Mouse (Mus musculus): Measurements from ENCODE around the gene Trpc2. TPM values are rescaled to one million over a fixed set of nuclear protein-coding genes. Genes with fewer than 3 reads are reported as not detected.
"Not testable (repeated sequence)": the region's sequence is repeated elsewhere in the genome, so short reads cannot be mapped to it uniquely, and the experiment has no call there.

The Trpc2 gene
- total RNA-seq (2014; rRNA removed) (2.5 TPM in 1 of 2 replicates, not detected in the other), polyA plus RNA-seq (2015; fragmentation: Nextera tagmentation; extraction: Ambion mirVana) (0.09 TPM in 1 of 2 replicates, not detected in the other)

GRCm38 (mm10) chr7:102082816-102083215 lies at the start of gene Trpc2:
Gene Trpc2, plus strand, starts transcription at chr7:102083116.
- Histone ChIP-seq H3K36me3 (ENCODE audit: insufficient read depth, low read length) (peaks cover 47% of the 10 kb centered on the region), H3K9me3 (ENCODE audit: low read length) (no peaks in the 10 kb centered on the region), H3K4me1 (ENCODE audit: insufficient read depth, low read length) (no peaks in the 10 kb centered on the region), H3K4me2 (ENCODE audit: low read depth, low read length) (no peak within 1 kb of the TSS), H3K9ac (replicated peaks; ENCODE audit: low read length) (no peak within 1 kb of the TSS), H3K27ac (no peak within 1 kb of the TSS), H3K4me3 (ENCODE audit: low read length) (no peak within 1 kb of the TSS), H3K27me3 (ENCODE audit: insufficient read depth, low read length) (no peaks in the 10 kb centered on the region)
- no peak for TF ChIP-seq CTCF (IDR thresholded peaks at IDR 0.05; ENCODE audit: low read depth)
- WGBS = 77% methylated on average over 5 of the region's 5 CpGs
- ATAC-seq (no peak), DNase-seq (ENCODE audit: low spot score) (no peak)

GRCm38 (mm10) chr7:102034904-102035303 lies 48.0 kb upstream of the Trpc2 start:
- TF ChIP-seq CTCF (IDR thresholded peaks at IDR 0.05; ENCODE audit: low read depth) = peak; percentile 35
- no peak overlapping the region for H3K9ac ChIP-seq (replicated peaks; ENCODE audit: low read length)
- H3K4me2 ChIP-seq (ENCODE audit: low read depth, low read length) = no peak overlapping the region
- H3K27ac ChIP-seq = no peak overlapping the region
- H3K9me3 ChIP-seq (ENCODE audit: low read length) = no peaks in the 10 kb centered on the region
- DNase-seq (ENCODE audit: low spot score) (no peak), ATAC-seq (no peak)
- no peaks in the 10 kb centered on the region for H3K27me3 ChIP-seq (ENCODE audit: insufficient read depth, low read length)
- H3K4me1 ChIP-seq (ENCODE audit: insufficient read depth, low read length) = no peaks in the 10 kb centered on the region
- H3K36me3 ChIP-seq (ENCODE audit: insufficient read depth, low read length) = peaks cover 53% of the 10 kb centered on the region
- no peak overlapping the region for H3K4me3 ChIP-seq (ENCODE audit: low read length)
- 91% methylated on average over 1 of the region's 1 CpGs for WGBS

- H3K4me3 ChIP-seq (ENCODE audit: low read length) = no peak overlapping the region
- no peak overlapping the region for H3K9ac ChIP-seq (replicated peaks; ENCODE audit: low read length)
- no peak overlapping the region for H3K4me2 ChIP-seq (ENCODE audit: low read depth, low read length)
- peaks cover 50% of the 10 kb centered on the region for H3K36me3 ChIP-seq (ENCODE audit: insufficient read depth, low read length)
- H3K9me3 ChIP-seq (ENCODE audit: low read length) = no peaks in the 10 kb centered on the region
- WGBS = 95% methylated on average over 2 of the region's 2 CpGs
- no peak for TF ChIP-seq CTCF (IDR thresholded peaks at IDR 0.05; ENCODE audit: low read depth)
- no peaks in the 10 kb centered on the region for H3K4me1 ChIP-seq (ENCODE audit: insufficient read depth, low read length)
- H3K27me3 ChIP-seq (ENCODE audit: insufficient read depth, low read length) = no peaks in the 10 kb centered on the region
- ATAC-seq (no peak), DNase-seq (ENCODE audit: low spot score) (no peak)
- H3K27ac ChIP-seq = no peak overlapping the region
Observed at GRCm38 (mm10) chr7:102035534-102035933, 47.4 kb upstream of the Trpc2 start.

GRCm38 (mm10) chr7:102037318-102037717 lies 45.6 kb upstream of the Trpc2 start:
- Histone ChIP-seq H3K4me1 (ENCODE audit: insufficient read depth, low read length) (no peaks in the 10 kb centered on the region), H3K4me3 (ENCODE audit: low read length) (no peak overlapping the region), H3K36me3 (ENCODE audit: insufficient read depth, low read length) (peaks cover 52% of the 10 kb centered on the region), H3K27me3 (ENCODE audit: insufficient read depth, low read length) (no peaks in the 10 kb centered on the region), H3K4me2 (ENCODE audit: low read depth, low read length) (no peak overlapping the region), H3K9me3 (ENCODE audit: low read length) (no peaks in the 10 kb centered on the region), H3K27ac (no peak overlapping the region), H3K9ac (replicated peaks; ENCODE audit: low read length) (no peak overlapping the region)
- 97% methylated on average over 3 of the region's 3 CpGs for WGBS
- no peak for TF ChIP-seq CTCF (IDR thresholded peaks at IDR 0.05; ENCODE audit: low read depth)
- no peak for ATAC-seq
- DNase-seq (ENCODE audit: low spot score) = no peak

- Histone ChIP-seq H3K36me3 (ENCODE audit: insufficient read depth, low read length) (peaks cover 29% of the 10 kb centered on the region), H3K27ac (no peak overlapping the region), H3K4me3 (ENCODE audit: low read length) (no peak overlapping the region), H3K9me3 (ENCODE audit: low read length) (no peaks in the 10 kb centered on the region), H3K4me2 (ENCODE audit: low read depth, low read length) (no peak overlapping the region), H3K4me1 (ENCODE audit: insufficient read depth, low read length) (no peaks in the 10 kb centered on the region), H3K27me3 (ENCODE audit: insufficient read depth, low read length) (no peaks in the 10 kb centered on the region), H3K9ac (replicated peaks; ENCODE audit: low read length) (no peak overlapping the region)
- no peak for ATAC-seq
- 79% methylated on average over 2 of the region's 2 CpGs for WGBS
- no peak for TF ChIP-seq CTCF (IDR thresholded peaks at IDR 0.05; ENCODE audit: low read depth)
- no peak for DNase-seq (ENCODE audit: low spot score)
Observed at GRCm38 (mm10) chr7:102042314-102042713, 40.6 kb upstream of the Trpc2 start.

GRCm38 (mm10) chr7:102048524-102048923 lies 34.4 kb upstream of the Trpc2 start:
- not testable (repeated sequence) for H3K4me2 ChIP-seq (ENCODE audit: low read depth, low read length); ATAC-seq; DNase-seq (ENCODE audit: low spot score); H3K27me3 ChIP-seq (ENCODE audit: insufficient read depth, low read length); H3K9ac ChIP-seq (replicated peaks; ENCODE audit: low read length); H3K9me3 ChIP-seq (ENCODE audit: low read length); H3K36me3 ChIP-seq (ENCODE audit: insufficient read depth, low read length); H3K4me1 ChIP-seq (ENCODE audit: insufficient read depth, low read length); H3K4me3 ChIP-seq (ENCODE audit: low read length); H3K27ac ChIP-seq
- 0 out of 2 replicates have a peak, but pooled peaks have one; percentile 22 for TF ChIP-seq CTCF (IDR thresholded peaks at IDR 0.05; ENCODE audit: low read depth)

GRCm38 (mm10) chr7:102061353-102061752 lies 21.6 kb upstream of the Trpc2 start:
- Histone ChIP-seq H3K9me3 (ENCODE audit: low read length) (no peaks in the 10 kb centered on the region), H3K4me3 (ENCODE audit: low read length) (no peak overlapping the region), H3K27me3 (ENCODE audit: insufficient read depth, low read length) (no peaks in the 10 kb centered on the region), H3K36me3 (ENCODE audit: insufficient read depth, low read length) (no peaks in the 10 kb centered on the region), H3K27ac (no peak overlapping the region), H3K4me2 (ENCODE audit: low read depth, low read length) (no peak overlapping the region), H3K9ac (replicated peaks; ENCODE audit: low read length) (no peak overlapping the region), H3K4me1 (ENCODE audit: insufficient read depth, low read length) (peaks cover 14% of the 10 kb centered on the region)
- 90% methylated on average over 3 of the region's 3 CpGs for WGBS
- no peak for DNase-seq (ENCODE audit: low spot score)
- TF ChIP-seq CTCF (IDR thresholded peaks at IDR 0.05; ENCODE audit: low read depth) = no peak
- ATAC-seq = no peak
